Mouse (Mus musculus) adrenal gland, adult 2 months (tissue): ENCODE data around the gene Prr19. TPM values are rescaled to one million over a fixed set of nuclear protein-coding genes. Genes with fewer than 3 reads are reported as not detected.

Experiments used
- DNase-seq: peaks from one replicate; pipeline ENCODE4 v3.0.0; 2021
- polyA plus RNA-seq: library from polyadenylated mRNA; depleted of rRNA; stranded (reverse); fragments of >200 nt; gene quantifications from 2 replicates; pipeline ENCODE4 v1.2.3, GENCODE M21; 2012
- total RNA-seq, 2 experiments: library from RNA; stranded (reverse); gene quantifications; 2 replicates each; pipeline ENCODE4 v1.2.3; 2021

Prr19 gene
- total and polyA plus RNA-seq, 3 experiments, result not detected

- no peak for DNase-seq
Measured at GRCm38 (mm10) chr7:25293191-25293739, 7.9 kb upstream of the Prr19 start.

GRCm38 (mm10) chr7:25294495-25294894, 6.7 kb upstream of the Prr19 start:
- no peak for DNase-seq

DNA sequence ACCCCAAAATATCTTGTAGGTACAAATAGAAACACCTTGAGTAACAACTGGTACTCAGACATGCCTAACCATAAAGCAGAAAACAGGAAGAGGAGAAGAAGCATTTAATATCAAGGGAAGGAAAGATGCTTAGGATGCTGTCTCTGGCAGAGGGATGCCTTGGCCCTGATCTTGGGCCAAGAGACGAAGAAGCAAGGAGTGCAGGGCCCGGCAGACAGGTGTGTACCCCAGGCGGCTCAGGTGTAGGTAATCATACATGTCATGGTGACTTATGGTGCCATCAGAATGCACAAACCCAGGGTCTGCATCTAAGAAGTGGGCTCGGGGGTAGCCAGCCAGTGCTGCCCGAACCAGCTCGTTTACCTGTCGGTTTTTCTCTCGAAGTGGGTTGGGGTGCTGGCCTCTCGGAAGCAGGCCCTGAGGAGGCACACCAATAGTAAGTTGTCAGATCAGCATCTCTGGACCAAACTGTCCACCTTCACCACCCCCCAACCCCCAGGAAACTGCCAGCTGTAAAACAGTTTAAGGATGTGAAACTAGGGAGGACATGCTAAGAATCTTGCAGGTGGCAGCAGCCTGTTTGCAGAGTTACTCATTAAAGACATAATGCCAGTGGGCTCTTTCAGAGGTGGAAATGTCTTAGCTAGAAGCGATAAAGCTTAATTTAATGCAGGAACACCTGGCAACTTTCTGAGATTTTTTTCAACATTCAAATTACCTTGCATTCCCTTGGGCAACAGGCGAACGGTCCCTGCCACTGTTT, 6.1 kb upstream of the Prr19 start:
- DNase-seq, result no peak

GRCm38 (mm10) chr7:25296945-25297453, 4.2 kb upstream of the Prr19 start:
- DNase-seq, result no peak

- DNase-seq, result peak; percentile 84
Measured at GRCm38 (mm10) chr7:25297454-25298325, 3.5 kb upstream of the Prr19 start, which contains the start of gene Pafah1b3. TSS of gene Pafah1b3 (minus strand) at chr7:25297986.

DNA sequence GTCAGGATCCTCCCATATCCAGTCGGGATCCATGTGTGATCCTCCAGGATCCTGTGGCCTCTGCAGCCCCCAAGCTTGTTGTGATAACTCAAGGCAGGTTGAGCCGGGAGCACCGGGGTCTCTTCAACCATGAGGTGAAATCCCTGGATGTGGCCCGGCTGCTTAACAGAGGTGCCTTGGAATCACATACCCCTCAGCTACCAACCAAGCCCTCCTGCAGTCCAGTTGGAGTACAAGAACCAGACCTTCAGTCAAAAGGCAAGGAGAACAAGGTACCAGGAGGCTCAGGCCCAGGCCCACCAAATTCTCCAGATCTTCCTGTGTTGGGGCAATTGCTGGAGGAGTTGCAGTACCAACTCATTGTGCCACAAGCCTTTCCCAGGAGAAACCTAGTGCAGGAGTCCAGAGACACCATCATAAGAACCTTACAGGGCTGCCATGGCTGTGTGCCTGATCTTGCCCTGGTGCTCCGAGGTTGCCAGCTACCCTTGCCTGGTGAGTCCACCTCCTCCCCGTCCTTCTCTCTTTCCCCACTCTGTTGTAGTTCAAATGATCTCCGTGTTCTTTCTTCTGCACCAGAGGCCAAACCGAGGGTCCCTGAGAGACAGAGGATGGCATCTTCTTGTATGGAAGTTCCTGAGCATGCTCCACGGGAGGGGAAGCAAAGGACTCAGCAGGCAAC, 1.9 kb downstream of the Prr19 start:
- DNase-seq, result no peak

- DNase-seq, result no peak
Measured at GRCm38 (mm10) chr7:25303685-25304006, 2.4 kb downstream of the Prr19 start.

DNA sequence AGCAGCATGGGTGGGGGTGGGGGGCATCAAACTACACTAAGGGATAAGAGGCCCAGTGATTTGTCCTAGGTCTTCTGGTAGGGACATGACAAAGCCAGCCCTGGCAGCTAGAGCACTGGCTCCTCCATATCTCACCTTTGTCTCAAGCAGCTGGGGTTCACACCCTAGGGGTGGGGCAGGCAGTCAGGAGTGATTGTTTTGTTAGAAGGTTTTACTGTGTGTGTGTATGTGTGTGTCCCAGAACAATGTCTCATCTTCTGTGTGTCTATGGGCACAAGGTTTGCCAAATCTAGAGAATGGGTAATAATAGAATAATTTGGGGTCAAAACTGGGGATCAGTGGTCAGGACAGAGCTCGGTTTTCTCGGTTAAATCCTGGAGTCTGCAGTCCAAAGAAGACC, 4.3 kb downstream of the Prr19 start:
- DNase-seq, result no peak

DNA sequence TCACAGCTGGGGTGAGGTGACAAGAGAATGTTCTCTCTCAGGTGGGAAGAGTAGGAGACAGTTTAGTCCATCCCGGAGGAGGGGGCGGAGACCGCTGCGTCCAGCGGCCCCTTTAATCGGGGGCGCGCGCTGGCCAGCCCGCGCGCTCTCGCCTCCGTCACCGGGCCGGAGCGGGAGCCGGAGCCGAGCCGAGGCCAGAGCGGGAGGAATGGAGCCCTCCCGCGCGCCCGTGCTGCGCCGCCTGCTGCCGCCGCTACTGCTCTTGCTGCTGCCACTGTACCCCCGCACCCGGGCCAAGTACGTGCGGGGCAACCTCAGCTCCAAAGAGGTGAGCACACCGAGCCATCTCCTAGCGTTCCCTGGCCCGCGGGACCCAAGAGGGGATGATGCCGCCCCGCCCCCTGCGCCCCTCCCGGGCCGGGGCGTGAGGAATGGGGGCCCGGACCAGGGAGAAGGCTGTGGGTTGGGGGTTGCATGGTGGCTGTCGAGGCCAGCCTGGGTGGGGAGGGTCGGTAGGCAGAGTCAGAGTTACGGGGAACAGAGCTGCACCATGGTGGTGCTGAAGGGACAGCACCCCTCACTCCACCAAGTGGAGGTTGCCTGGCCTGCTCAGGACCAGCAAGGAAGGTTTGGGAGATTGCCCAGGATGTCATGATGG, 4.9 kb downstream of the Prr19 start, which contains the start of gene Tmem145:
Gene Tmem145 (plus strand): TSS at position 151 of the 658 bp plus-strand sequence.
- DNase-seq, result peak; percentile 56

GRCm38 (mm10) chr7:25306614-25306996, 5.4 kb downstream of the Prr19 start:
- no peak for DNase-seq

- DNase-seq, result peak; percentile 49
Measured at GRCm38 (mm10) chr7:25308702-25309318, 7.6 kb downstream of the Prr19 start.

DNA sequence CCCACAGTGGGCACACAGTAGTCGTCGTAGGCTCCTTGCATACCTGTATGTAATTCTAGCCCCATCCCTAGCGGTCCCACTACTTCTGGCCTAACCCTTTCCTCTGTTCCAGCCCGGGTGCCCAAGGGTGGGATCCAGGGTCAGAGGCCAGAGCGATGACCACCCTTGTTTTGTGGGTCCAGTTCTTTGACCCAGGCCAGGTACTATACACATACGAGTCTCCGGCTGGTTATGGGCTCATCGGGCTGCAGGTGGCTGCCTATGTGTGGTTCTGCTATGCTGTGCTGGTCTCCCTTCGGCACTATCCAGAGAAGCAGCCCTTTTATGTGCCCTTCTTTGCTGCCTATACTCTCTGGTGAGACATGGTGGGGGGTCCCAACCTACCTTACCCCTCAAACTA, 8.2 kb downstream of the Prr19 start:
- no peak for DNase-seq

GRCm38 (mm10) chr7:25311193-25311592, 10.0 kb downstream of the Prr19 start:
- DNase-seq, result no peak

- peak; percentile 53 for DNase-seq
Measured at GRCm38 (mm10) chr7:25313325-25313724, 12.1 kb downstream of the Prr19 start.

DNA sequence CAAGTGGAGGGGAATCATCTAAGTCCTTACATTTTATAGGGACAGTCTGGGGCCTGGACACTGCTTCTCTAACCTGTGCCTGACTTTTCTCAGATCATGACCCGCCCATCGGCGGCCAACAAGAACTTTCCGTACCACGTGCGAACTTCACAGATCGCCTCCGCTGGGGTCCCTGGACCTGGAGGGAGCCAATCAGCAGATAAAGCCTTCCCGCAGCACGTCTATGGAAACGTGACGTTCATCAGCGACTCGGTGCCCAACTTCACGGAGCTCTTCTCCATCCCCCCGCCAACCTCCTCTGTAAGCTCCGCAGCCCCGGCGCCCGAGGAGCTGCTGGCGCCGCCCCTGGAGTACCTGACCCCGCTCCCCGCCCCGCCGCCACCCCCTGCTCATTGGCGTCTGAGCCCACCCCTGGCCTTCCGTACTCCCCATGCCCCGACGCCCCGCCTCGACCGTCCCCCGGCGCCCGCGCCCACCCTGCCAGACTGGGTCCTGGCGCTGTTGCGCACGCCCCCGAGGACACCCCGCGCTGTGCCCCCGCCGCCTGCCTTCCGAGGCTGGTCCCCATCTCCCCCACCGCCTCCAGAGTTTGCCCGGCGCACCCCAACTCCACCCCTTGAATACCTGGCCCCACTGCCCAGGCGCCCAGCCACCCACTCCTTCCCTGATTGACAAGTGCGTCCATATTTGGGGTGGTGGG, 13.5 kb downstream of the Prr19 start:
- peak; percentile 33 for DNase-seq

DNA sequence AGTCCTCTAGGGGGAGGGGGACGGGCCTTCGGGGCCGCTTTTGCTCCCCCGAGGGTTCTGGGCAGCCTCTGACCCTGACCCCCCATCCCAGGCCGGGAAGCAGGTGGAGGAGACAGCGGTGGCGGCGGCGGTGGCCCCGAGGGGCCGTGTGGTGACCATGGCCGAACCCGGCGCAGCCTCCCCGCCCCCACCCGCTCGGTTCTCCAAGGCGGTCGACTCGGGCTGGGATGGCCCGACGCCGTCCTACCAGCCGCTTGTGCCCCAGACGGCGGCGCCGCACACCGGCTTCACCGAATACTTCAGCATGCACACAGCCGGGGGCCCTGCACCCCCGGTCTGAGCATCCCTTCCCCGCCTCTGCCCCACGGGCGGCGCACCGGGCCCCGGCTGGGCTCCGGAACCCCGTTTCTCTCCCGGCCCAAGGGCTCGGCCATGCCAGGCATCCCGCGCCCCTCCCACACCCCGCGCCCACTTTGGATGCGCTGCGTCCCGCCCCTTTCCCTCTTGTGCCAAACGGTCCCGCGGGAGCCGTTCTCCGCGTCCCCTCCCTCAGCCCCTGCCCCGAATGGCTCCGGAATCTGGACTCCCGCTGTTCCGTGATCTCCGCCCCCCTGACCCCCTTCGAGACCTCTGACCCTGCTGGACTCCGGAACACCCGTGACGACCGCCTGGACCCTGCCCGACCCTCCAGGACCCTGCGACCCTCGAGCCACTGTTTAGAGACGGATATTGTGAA, 14.3 kb downstream of the Prr19 start:
- peak; percentile 75 for DNase-seq

DNA sequence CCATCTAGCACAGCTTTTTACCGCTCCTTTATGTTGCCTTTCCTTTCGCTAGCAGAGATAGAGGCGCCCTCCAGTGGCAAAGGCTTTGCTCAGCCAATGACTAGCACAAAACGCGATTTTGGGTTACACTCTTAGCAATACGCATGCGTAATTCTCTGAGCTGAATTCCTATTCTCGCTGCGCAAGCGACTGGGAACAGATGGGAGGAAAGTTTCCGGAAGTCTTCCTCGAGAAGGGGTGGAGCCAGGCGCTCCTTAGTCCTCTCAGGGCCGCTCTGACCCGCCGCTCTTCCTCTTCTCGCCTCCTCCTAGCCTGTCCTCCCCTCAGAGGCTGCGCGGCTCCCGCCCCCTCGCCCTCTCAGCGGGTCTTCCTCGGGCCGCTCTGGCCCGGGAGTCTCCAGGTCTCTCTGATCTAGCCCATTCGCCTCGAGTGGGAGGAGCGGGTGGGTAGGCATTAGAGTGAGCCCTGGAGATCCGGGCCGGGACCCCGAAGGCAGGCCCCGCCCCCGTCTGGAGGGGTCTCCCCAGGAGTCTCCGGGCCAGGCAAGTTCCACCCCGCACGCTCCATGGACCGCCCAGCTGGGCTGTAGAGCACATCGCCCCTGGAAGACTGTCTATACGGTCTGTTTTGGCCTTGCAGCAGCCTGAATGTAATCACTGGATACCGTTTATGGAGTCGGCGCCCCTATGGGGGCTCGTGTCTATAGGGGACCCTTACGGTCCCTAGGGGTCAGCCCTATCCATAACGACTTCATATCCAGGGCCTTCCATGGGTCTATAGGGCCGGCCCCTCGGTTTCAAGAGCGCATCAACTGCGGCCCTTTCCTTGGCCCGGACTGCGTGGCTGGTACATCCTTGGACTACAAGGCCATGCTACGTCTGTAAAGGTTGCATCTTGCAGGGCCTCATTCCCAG, 15.6 kb downstream of the Prr19 start, which contains the start of gene Megf8:
Gene Megf8 (plus strand): TSS at position 633 of the 914 bp plus-strand sequence.
- peak; percentile 96 for DNase-seq

DNA sequence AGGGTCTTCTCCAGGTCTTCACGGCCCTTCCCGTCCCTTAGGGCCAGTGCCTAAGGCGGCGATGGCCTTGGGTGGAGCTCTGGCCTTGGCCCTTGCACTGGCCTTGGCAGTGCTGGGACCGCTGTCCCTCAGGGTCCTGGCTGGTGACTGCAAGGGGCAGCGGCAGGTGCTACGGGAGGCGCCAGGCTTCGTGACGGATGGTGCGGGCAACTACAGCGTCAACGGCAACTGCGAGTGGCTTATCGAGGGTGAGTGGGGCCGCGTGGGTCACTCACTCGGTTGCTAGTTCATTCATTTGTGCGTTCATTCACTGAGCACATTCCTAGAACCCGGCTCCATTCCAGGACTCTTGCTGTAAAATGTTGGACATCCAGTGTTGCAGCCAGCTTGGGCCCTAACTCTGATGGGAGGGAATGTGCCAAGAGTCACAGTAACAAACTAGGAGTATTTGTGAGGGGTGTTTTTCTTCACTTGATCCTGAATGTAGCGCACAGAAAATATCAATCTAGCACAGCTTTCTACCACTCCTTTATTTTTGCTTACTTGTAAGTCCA, 16.3 kb downstream of the Prr19 start:
- peak; percentile 77 for DNase-seq
